Mouse (Mus musculus) hindbrain, embryonic 12.5 days (tissue): ENCODE measurements around the gene Tspan9. TPM values are rescaled to one million over a fixed set of nuclear protein-coding genes. Genes with fewer than 3 reads are reported as not detected.
A peak's percentile ranks its signal among the peaks of the same experiment; 100 is the strongest.

ENCODE experiments used
- ATAC-seq: fragments of 200-750 bp; cut with Nextera tagmentation; 2 replicates; pipeline ENCODE4 v1.8.0; 2017; ENCODE audit warnings: moderate TSS enrichment; ENCODE audit not compliant: low FRiP score
- H3K27ac ChIP-seq: fragments of 300-500 bp; sonication (generic); 2 replicates; pipeline ENCODE4 v1.5.1; 2016; ENCODE audit warnings: mild to moderate bottlenecking
- H3K27me3 ChIP-seq: fragments of 300-500 bp; sonication (generic); 2 replicates; pipeline ENCODE4 v1.6.1; 2016; ENCODE audit warnings: mild to moderate bottlenecking
- H3K36me3 ChIP-seq: fragments of 300-500 bp; sonication (generic); 2 replicates; pipeline ENCODE4 v1.6.1; 2016; ENCODE audit warnings: mild to moderate bottlenecking
- H3K4me1 ChIP-seq: fragments of 300-500 bp; sonication (generic); 2 replicates; pipeline ENCODE4 v1.6.1; 2016
- H3K4me2 ChIP-seq: fragments of 300-500 bp; sonication (generic); replicated peaks from 2 replicates; pipeline ENCODE4 v1.6.1; 2016; ENCODE audit warnings: mild to moderate bottlenecking
- H3K4me3 ChIP-seq: fragments of 300-500 bp; sonication (generic); 2 replicates; pipeline ENCODE4 v1.5.1; 2016; ENCODE audit warnings: mild to moderate bottlenecking
- H3K9ac ChIP-seq: fragments of 300-500 bp; sonication (generic); 2 replicates; pipeline ENCODE4 v1.6.1; 2016; ENCODE audit warnings: mild to moderate bottlenecking, moderate library complexity
- H3K9me3 ChIP-seq: fragments of 300-500 bp; sonication (generic); replicated peaks from 2 replicates; pipeline ENCODE4 v1.6.1; 2016; ENCODE audit warnings: mild to moderate bottlenecking
- whole genome bisulfite sequencing: fragments of 180-500 bp; shearing (Covaris S2); methylation state at CpG from one replicate; pipeline ENCODE4 v1.1.7; 2016; 5-methylcytosine and 5-hydroxymethylcytosine counted together
- polyA plus RNA-seq: library from polyadenylated mRNA; unstranded; fragments of >200 nt; fragmentation: Nextera tagmentation; extraction: Ambion mirVana; gene quantifications from 2 replicates; pipeline ENCODE4 v1.2.1, GENCODE M21; 2016

Tspan9 gene
- polyA plus RNA-seq, 1 experiment from 2014 or later, result 63.4 TPM

GRCm38 (mm10) chr6:127945725-127946124, 197.7 kb downstream of the Tspan9 start:
- 62% methylated on average over 9 of the region's 9 CpGs for WGBS
- Histone ChIP-seq H3K4me3 (no peak overlapping the region), H3K27me3 (no peaks in the 10 kb centered on the region), H3K4me2 (no peak overlapping the region), H3K9me3 (no peaks in the 10 kb centered on the region), H3K9ac (no peak overlapping the region), H3K4me1 (no peaks in the 10 kb centered on the region), H3K36me3 (peaks cover 7% of the 10 kb centered on the region; the same call in 1 of the 2 replicates), H3K27ac (no peak overlapping the region)
- ATAC-seq, result peak; percentile 61; the same call in 1 of the 2 replicates

GRCm38 (mm10) chr6:127942421-127942820, 201.0 kb downstream of the Tspan9 start:
- Histone ChIP-seq H3K36me3 (peaks cover 7% of the 10 kb centered on the region; the same call in 1 of the 2 replicates), H3K27me3 (no peaks in the 10 kb centered on the region), H3K9ac (no peak overlapping the region), H3K4me1 (no peaks in the 10 kb centered on the region), H3K4me3 (no peak overlapping the region), H3K4me2 (no peak overlapping the region), H3K27ac (no peak overlapping the region), H3K9me3 (no peaks in the 10 kb centered on the region)
- 88% methylated on average over 8 of the region's 8 CpGs for WGBS
- no peak for ATAC-seq

- H3K9ac ChIP-seq, result no peak overlapping the region
- peaks cover 21% of the 10 kb centered on the region; the same call in 1 of the 2 replicates for H3K36me3 ChIP-seq
- H3K4me2 ChIP-seq, result no peak overlapping the region
- peaks cover 6% of the 10 kb centered on the region for H3K4me1 ChIP-seq
- ATAC-seq, result no peak
- 82% methylated on average over 3 of the region's 3 CpGs for WGBS
- no peaks in the 10 kb centered on the region for H3K27me3 ChIP-seq
- H3K4me3 ChIP-seq, result no peak overlapping the region
- H3K9me3 ChIP-seq, result no peaks in the 10 kb centered on the region
- no peak overlapping the region for H3K27ac ChIP-seq
Observed at GRCm38 (mm10) chr6:127935105-127935504, 208.3 kb downstream of the Tspan9 start.

GRCm38 (mm10) chr6:127933841-127934240, 209.6 kb downstream of the Tspan9 start:
- no peak overlapping the region for H3K27ac ChIP-seq
- H3K27me3 ChIP-seq, result no peaks in the 10 kb centered on the region
- no peak for ATAC-seq
- peaks cover 6% of the 10 kb centered on the region for H3K4me1 ChIP-seq
- no peak overlapping the region for H3K4me3 ChIP-seq
- H3K36me3 ChIP-seq, result peaks cover 25% of the 10 kb centered on the region; the same call in 1 of the 2 replicates
- no peaks in the 10 kb centered on the region for H3K9me3 ChIP-seq
- 85% methylated on average over 5 of the region's 5 CpGs for WGBS
- H3K9ac ChIP-seq, result no peak overlapping the region
- no peak overlapping the region for H3K4me2 ChIP-seq

- no peaks in the 10 kb centered on the region for H3K27me3 ChIP-seq
- H3K36me3 ChIP-seq, result peaks cover 25% of the 10 kb centered on the region; the same call in 1 of the 2 replicates
- H3K9ac ChIP-seq, result no peak overlapping the region
- no peak overlapping the region for H3K4me3 ChIP-seq
- no peak overlapping the region for H3K27ac ChIP-seq
- no peak for ATAC-seq
- H3K4me2 ChIP-seq, result no peak overlapping the region
- WGBS, result 59% methylated on average over 5 of the region's 5 CpGs
- peaks cover 6% of the 10 kb centered on the region for H3K4me1 ChIP-seq
- H3K9me3 ChIP-seq, result no peaks in the 10 kb centered on the region
Observed at GRCm38 (mm10) chr6:127932697-127933096, 210.7 kb downstream of the Tspan9 start.

- H3K4me1 ChIP-seq, result peaks cover 7% of the 10 kb centered on the region; the same call in 1 of the 2 replicates
- H3K27ac ChIP-seq, result no peak overlapping the region
- H3K9ac ChIP-seq, result no peak overlapping the region
- H3K4me3 ChIP-seq, result no peak overlapping the region
- ATAC-seq, result no peak
- H3K36me3 ChIP-seq, result peaks cover 14% of the 10 kb centered on the region; the same call in 1 of the 2 replicates
- WGBS, result 91% methylated on average over 5 of the region's 5 CpGs
- H3K27me3 ChIP-seq, result no peaks in the 10 kb centered on the region; the same call in 1 of the 2 replicates
- H3K4me2 ChIP-seq, result no peak overlapping the region
- no peaks in the 10 kb centered on the region for H3K9me3 ChIP-seq
Observed at GRCm38 (mm10) chr6:127928682-127929081, 214.7 kb downstream of the Tspan9 start.

- H3K27ac ChIP-seq, result peak overlapping the region; percentile 4
- H3K27me3 ChIP-seq, result no peaks in the 10 kb centered on the region; the same call in 1 of the 2 replicates
- ATAC-seq, result peak; percentile 69
- no peak overlapping the region for H3K4me3 ChIP-seq
- H3K36me3 ChIP-seq, result peaks cover 12% of the 10 kb centered on the region; the same call in 1 of the 2 replicates
- no peak overlapping the region for H3K9ac ChIP-seq
- H3K4me1 ChIP-seq, result peaks cover 4% of the 10 kb centered on the region; the same call in 1 of the 2 replicates
- no peaks in the 10 kb centered on the region for H3K9me3 ChIP-seq
- H3K4me2 ChIP-seq, result no peak overlapping the region
- WGBS, result 51% methylated on average over 9 of the region's 9 CpGs
Observed at GRCm38 (mm10) chr6:127925915-127926314, 217.5 kb downstream of the Tspan9 start.

GRCm38 (mm10) chr6:127924750-127925149, 218.6 kb downstream of the Tspan9 start:
- Histone ChIP-seq H3K4me1 (peaks cover 8% of the 10 kb centered on the region; the same call in 1 of the 2 replicates), H3K27me3 (no peaks in the 10 kb centered on the region; the same call in 1 of the 2 replicates), H3K9me3 (no peaks in the 10 kb centered on the region), H3K4me2 (no peak overlapping the region), H3K4me3 (no peak overlapping the region), H3K27ac (no peak overlapping the region), H3K9ac (no peak overlapping the region), H3K36me3 (peaks cover 8% of the 10 kb centered on the region; the same call in 1 of the 2 replicates)
- no peak for ATAC-seq
- 73% methylated on average over 6 of the region's 6 CpGs for WGBS

GRCm38 (mm10) chr6:127923296-127923695, 220.1 kb downstream of the Tspan9 start:
- Histone ChIP-seq H3K9me3 (no peaks in the 10 kb centered on the region), H3K9ac (no peak overlapping the region), H3K27ac (no peak overlapping the region), H3K4me2 (no peak overlapping the region), H3K36me3 (peaks cover 4% of the 10 kb centered on the region; the same call in 1 of the 2 replicates), H3K27me3 (peaks cover 3% of the 10 kb centered on the region; the same call in 1 of the 2 replicates), H3K4me3 (no peak overlapping the region), H3K4me1 (peaks cover 8% of the 10 kb centered on the region; the same call in 1 of the 2 replicates)
- WGBS, result 90% methylated on average over 9 of the region's 9 CpGs
- ATAC-seq, result no peak

- ATAC-seq, result no peak
- Histone ChIP-seq H3K9ac (no peak overlapping the region), H3K9me3 (no peaks in the 10 kb centered on the region), H3K4me2 (no peak overlapping the region), H3K4me1 (peaks cover 9% of the 10 kb centered on the region; the same call in 1 of the 2 replicates), H3K36me3 (peaks cover 4% of the 10 kb centered on the region; the same call in 1 of the 2 replicates), H3K27me3 (peaks cover 3% of the 10 kb centered on the region; the same call in 1 of the 2 replicates), H3K27ac (no peak overlapping the region), H3K4me3 (no peak overlapping the region)
- 56% methylated on average over 9 of the region's 9 CpGs for WGBS
Observed at GRCm38 (mm10) chr6:127921996-127922395, 221.4 kb downstream of the Tspan9 start.

- Histone ChIP-seq H3K27ac (no peak overlapping the region), H3K9me3 (peaks cover 7% of the 10 kb centered on the region; the same call in 1 of the 2 replicates), H3K4me1 (peaks cover 8% of the 10 kb centered on the region; the same call in 1 of the 2 replicates), H3K36me3 (peaks cover 9% of the 10 kb centered on the region), H3K27me3 (peaks cover 3% of the 10 kb centered on the region; the same call in 1 of the 2 replicates), H3K4me2 (no peak overlapping the region), H3K9ac (no peak overlapping the region), H3K4me3 (no peak overlapping the region)
- no peak for ATAC-seq
- WGBS, result 7% methylated on average over 8 of the region's 8 CpGs
Observed at GRCm38 (mm10) chr6:127920652-127921051, 222.7 kb downstream of the Tspan9 start.

GRCm38 (mm10) chr6:127919491-127919890, 223.9 kb downstream of the Tspan9 start:
- 82% methylated on average over 6 of the region's 6 CpGs for WGBS
- Histone ChIP-seq H3K4me1 (peaks cover 8% of the 10 kb centered on the region; the same call in 1 of the 2 replicates), H3K9me3 (peaks cover 7% of the 10 kb centered on the region; the same call in 1 of the 2 replicates), H3K36me3 (peaks cover 10% of the 10 kb centered on the region), H3K27ac (no peak overlapping the region), H3K4me2 (no peak overlapping the region), H3K4me3 (no peak overlapping the region), H3K27me3 (peaks cover 3% of the 10 kb centered on the region; the same call in 1 of the 2 replicates), H3K9ac (no peak overlapping the region)
- ATAC-seq, result no peak

GRCm38 (mm10) chr6:127917712-127918111, 225.7 kb downstream of the Tspan9 start:
- Histone ChIP-seq H3K27ac (no peak overlapping the region), H3K27me3 (peaks cover 3% of the 10 kb centered on the region; the same call in 1 of the 2 replicates), H3K4me3 (no peak overlapping the region), H3K9me3 (peaks cover 7% of the 10 kb centered on the region; the same call in 1 of the 2 replicates), H3K36me3 (peaks cover 15% of the 10 kb centered on the region), H3K4me1 (peaks cover 8% of the 10 kb centered on the region; the same call in 1 of the 2 replicates), H3K4me2 (no peak overlapping the region), H3K9ac (no peak overlapping the region)
- 65% methylated on average over 4 of the region's 4 CpGs for WGBS
- no peak for ATAC-seq
